Mouse (Mus musculus) 416B (cell line): ENCODE results near the gene Ano6.

Source experiments
- DNase-seq: peaks from one replicate; pipeline ENCODE4 v3.0.0; 2011; ENCODE audit warnings: low read depth

The Ano6 gene

GRCm38 (mm10) chr15:95931013-95931775 lies 140.6 kb downstream of the Ano6 start:
- DNase-seq, result no peak

GRCm38 (mm10) chr15:95932358-95932757 lies 141.7 kb downstream of the Ano6 start:
- no peak for DNase-seq

GRCm38 (mm10) chr15:95935141-95935540 lies 144.5 kb downstream of the Ano6 start:
- no peak for DNase-seq

- DNase-seq, result peak; percentile 56
Observed at GRCm38 (mm10) chr15:95943470-95943869, 152.8 kb downstream of the Ano6 start.

GRCm38 (mm10) chr15:95944299-95944698 lies 153.7 kb downstream of the Ano6 start:
- DNase-seq, result no peak

- no peak for DNase-seq
Observed at GRCm38 (mm10) chr15:95945951-95946708, 155.5 kb downstream of the Ano6 start.

GRCm38 (mm10) chr15:95948411-95948810 lies 157.8 kb downstream of the Ano6 start:
- DNase-seq, result no peak

- no peak for DNase-seq
Observed at GRCm38 (mm10) chr15:95949336-95949735, 158.7 kb downstream of the Ano6 start.

- DNase-seq, result no peak
Observed at GRCm38 (mm10) chr15:95951497-95951896, 160.9 kb downstream of the Ano6 start.

GRCm38 (mm10) chr15:95956692-95957091 lies 166.0 kb downstream of the Ano6 start:
- peak; percentile 49 for DNase-seq

GRCm38 (mm10) chr15:95962411-95963123 lies 171.9 kb downstream of the Ano6 start:
- DNase-seq, result no peak

GRCm38 (mm10) chr15:95963124-95963482 lies 172.5 kb downstream of the Ano6 start:
- DNase-seq, result no peak

- no peak for DNase-seq
Observed at GRCm38 (mm10) chr15:95963533-95964250, 173.0 kb downstream of the Ano6 start.

GRCm38 (mm10) chr15:95964251-95964561 lies 173.6 kb downstream of the Ano6 start:
- no peak for DNase-seq

- DNase-seq, result no peak
Observed at GRCm38 (mm10) chr15:95966979-95967378, 176.3 kb downstream of the Ano6 start.

GRCm38 (mm10) chr15:95967516-95968196 lies 177.0 kb downstream of the Ano6 start:
- DNase-seq, result no peak

GRCm38 (mm10) chr15:95969596-95969995 lies 179.0 kb downstream of the Ano6 start:
- no peak for DNase-seq

- no peak for DNase-seq
Observed at GRCm38 (mm10) chr15:95970176-95970575, 179.5 kb downstream of the Ano6 start.

GRCm38 (mm10) chr15:95970691-95971090 lies 180.0 kb downstream of the Ano6 start:
- peak; percentile 20 for DNase-seq

- no peak for DNase-seq
Observed at GRCm38 (mm10) chr15:95971302-95971701, 180.7 kb downstream of the Ano6 start.

GRCm38 (mm10) chr15:95972156-95972555 lies 181.5 kb downstream of the Ano6 start:
- no peak for DNase-seq

- no peak for DNase-seq
Observed at GRCm38 (mm10) chr15:95972621-95973020, 182.0 kb downstream of the Ano6 start.
